Mouse (Mus musculus): ENCODE data around the gene H2bfm.

DNA sequence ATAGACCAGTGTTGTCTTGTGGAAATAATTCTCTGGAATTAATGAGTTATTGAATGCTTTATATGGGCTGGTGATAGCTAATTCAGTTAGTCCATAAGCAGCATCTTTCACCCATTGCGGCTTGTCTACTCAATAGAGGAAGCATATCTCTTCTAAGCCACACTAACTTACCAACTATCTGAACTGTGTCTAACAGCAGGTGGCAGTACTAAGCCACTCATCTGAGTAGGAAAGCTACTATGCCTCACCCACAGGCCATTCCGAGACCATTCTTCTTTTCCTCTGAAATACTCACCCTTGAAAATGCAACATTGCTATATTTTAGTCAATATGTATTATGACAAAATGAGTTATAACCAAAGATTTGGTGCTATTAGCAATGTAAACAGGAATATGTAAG lies 31.4 kb upstream of the H2bfm start:
- no peak for TF ChIP-seq CTCF (IDR thresholded peaks at IDR 0.05; ENCODE audit: insufficient read depth, low read length)
- no peak for TF ChIP-seq POLR2A (IDR thresholded peaks at IDR 0.05; ENCODE audit: borderline replicate concordance, extremely low read depth, low read depth, low read length)

All from lung, adult 2 months (tissue).